Mouse (Mus musculus): ENCODE measurements around the gene H2al1k. TPM values are rescaled to one million over a fixed set of nuclear protein-coding genes. Genes with fewer than 3 reads are reported as not detected.
"Not testable (repeated sequence)": the region's sequence is repeated elsewhere in the genome, so short reads cannot be mapped to it uniquely, and the experiment has no call there.

The H2al1k gene
- not detected in 2 replicates for polyA plus RNA-seq (2015; fragmentation: Nextera tagmentation; extraction: Ambion mirVana)

DNA sequence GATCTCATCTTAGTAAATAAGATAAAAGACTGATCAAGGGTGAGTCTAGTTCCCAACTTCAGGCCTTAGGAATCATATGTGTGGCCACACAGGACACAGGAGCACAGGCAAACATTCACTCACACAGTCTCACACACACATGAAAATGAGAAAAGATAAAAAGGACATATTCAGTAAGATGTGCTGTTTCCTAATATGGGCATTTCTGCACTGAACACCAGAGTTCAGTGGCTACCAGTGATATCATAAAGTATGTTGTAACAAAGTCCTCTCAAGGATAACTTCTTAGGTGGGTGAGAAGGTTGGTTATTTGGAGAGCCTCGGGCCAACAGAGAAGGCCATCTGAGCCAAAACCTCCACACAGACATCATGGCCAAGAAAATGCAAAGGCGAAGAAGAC is at the start of gene H2al1k:
Gene H2al1k, plus strand, starts transcription at position 301 of the 400 bp plus-strand sequence.
- not testable (repeated sequence) for ATAC-seq; H3K4me3 ChIP-seq (ENCODE audit: low read length); H3K36me3 ChIP-seq (ENCODE audit: control insufficient read depth, insufficient read depth, low read length); H3K27ac ChIP-seq (ENCODE audit: low read length); H3K4me1 ChIP-seq (ENCODE audit: control insufficient read depth, insufficient read depth, low read length); H3K9ac ChIP-seq (ENCODE audit: low read depth, low read length); H3K27me3 ChIP-seq (replicated peaks; ENCODE audit: control insufficient read depth, insufficient read depth, low read length); H3K4me2 ChIP-seq (ENCODE audit: low read depth, low read length); H3K9me3 ChIP-seq (ENCODE audit: control insufficient read depth, low read length)
- no CpG with 5 or more reads among the region's 2 CpGs for WGBS

DNA sequence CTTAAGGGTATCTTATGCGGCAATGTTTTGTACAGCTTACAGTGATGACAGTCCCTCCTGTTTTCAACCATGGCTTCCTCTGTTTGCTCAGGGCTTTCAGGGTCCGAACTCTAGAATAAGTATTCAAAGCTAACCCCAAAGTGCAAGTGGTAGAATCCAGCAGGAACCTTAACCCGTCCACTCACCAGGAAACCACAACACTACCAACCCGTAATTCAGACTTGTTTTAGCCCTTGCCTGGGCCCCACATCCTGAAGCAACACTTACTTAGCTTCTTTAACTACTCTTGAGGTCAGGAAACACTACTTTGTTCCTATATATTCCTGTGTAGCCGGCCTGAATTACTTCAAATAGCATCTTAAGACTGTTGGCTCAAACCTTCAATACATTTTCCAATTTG is 47.6 kb upstream of the H2al1k start:
- no peaks in the 10 kb centered on the region for H3K9me3 ChIP-seq (ENCODE audit: control insufficient read depth, low read length)
- H3K9ac ChIP-seq (ENCODE audit: low read depth, low read length), result no peak overlapping the region
- H3K4me2 ChIP-seq (ENCODE audit: low read depth, low read length), result no peak overlapping the region
- H3K4me1 ChIP-seq (ENCODE audit: control insufficient read depth, insufficient read depth, low read length), result no peaks in the 10 kb centered on the region
- ATAC-seq, result no peak
- no peak overlapping the region for H3K27ac ChIP-seq (ENCODE audit: low read length)
- no peaks in the 10 kb centered on the region for H3K36me3 ChIP-seq (ENCODE audit: control insufficient read depth, insufficient read depth, low read length)
- H3K27me3 ChIP-seq (replicated peaks; ENCODE audit: control insufficient read depth, insufficient read depth, low read length), result no peaks in the 10 kb centered on the region
- H3K4me3 ChIP-seq (ENCODE audit: low read length), result no peak overlapping the region
- 84% methylated on average over 5 of the region's 5 CpGs for whole genome bisulfite sequencing

DNA sequence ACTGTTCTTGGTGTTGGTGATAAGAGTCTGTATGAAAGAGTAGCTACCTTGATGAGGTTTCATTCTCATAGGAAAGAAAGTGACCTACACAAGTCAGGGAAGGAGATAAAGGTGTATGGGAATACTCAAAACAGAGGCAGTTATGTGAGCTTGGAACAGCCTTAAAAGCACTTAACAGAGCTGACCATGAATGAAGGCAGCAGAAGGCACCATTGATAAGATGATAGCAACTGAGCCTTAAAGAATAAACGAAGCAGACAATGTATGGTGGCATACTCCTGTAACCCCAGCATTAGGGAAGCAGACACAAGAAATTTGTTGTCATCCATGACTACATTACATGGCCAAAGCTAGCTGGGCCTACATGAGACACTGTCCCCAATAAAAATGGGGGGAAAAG is 47.0 kb upstream of the H2al1k start:
- ATAC-seq, result no peak
- WGBS, result 63% methylated on average over 1 of the region's 1 CpGs
- H3K4me2 ChIP-seq (ENCODE audit: low read depth, low read length), result no peak overlapping the region
- H3K27ac ChIP-seq (ENCODE audit: low read length), result no peak overlapping the region
- no peaks in the 10 kb centered on the region for H3K4me1 ChIP-seq (ENCODE audit: control insufficient read depth, insufficient read depth, low read length)
- no peak overlapping the region for H3K9ac ChIP-seq (ENCODE audit: low read depth, low read length)
- no peak overlapping the region for H3K4me3 ChIP-seq (ENCODE audit: low read length)
- no peaks in the 10 kb centered on the region for H3K27me3 ChIP-seq (replicated peaks; ENCODE audit: control insufficient read depth, insufficient read depth, low read length)
- no peaks in the 10 kb centered on the region for H3K36me3 ChIP-seq (ENCODE audit: control insufficient read depth, insufficient read depth, low read length)
- H3K9me3 ChIP-seq (ENCODE audit: control insufficient read depth, low read length), result no peaks in the 10 kb centered on the region

DNA sequence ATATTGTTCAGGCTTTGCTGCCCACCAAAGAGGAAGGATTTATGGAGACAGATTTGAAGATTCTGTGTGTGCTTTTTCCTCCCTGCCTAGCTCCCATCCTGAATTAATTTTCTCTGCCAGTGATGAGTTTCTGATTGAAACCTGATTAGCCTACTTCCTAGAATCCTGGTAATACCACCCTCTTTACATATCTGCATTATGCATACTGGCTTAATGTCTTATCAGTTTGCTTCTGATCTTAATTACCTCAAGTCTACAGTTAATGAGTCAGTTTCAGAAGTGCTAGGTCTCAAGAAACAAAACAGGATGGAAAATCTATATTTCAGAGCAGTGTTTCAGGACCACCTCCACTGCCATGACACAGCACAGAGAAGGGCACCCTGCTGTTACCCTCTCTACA is 34.0 kb upstream of the H2al1k start:
- H3K27me3 ChIP-seq (replicated peaks; ENCODE audit: control insufficient read depth, insufficient read depth, low read length); H3K27ac ChIP-seq (ENCODE audit: low read length); H3K4me2 ChIP-seq (ENCODE audit: low read depth, low read length); H3K4me3 ChIP-seq (ENCODE audit: low read length); ATAC-seq; H3K4me1 ChIP-seq (ENCODE audit: control insufficient read depth, insufficient read depth, low read length); H3K9me3 ChIP-seq (ENCODE audit: control insufficient read depth, low read length); H3K36me3 ChIP-seq (ENCODE audit: control insufficient read depth, insufficient read depth, low read length); H3K9ac ChIP-seq (ENCODE audit: low read depth, low read length): not testable (repeated sequence)

DNA sequence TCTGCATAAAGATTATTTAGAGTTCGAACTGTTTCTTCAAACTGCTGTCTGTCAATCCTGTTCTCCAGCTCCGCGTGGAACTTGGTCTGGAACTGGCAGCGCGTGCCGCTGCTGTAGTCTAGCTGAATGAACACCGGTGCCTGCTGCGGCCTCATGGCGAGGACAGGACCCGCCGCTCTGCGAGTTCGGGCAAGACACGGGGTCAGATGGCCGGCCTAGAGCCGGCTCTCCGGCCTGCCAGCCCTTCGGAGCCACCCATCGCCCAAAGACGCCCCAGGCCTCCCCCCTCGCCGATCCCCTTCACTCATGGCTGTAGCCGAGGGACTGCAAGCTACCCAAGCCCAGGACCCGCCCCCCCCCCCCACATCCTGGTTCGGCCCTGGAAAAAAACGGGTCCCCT is 22.5 kb upstream of the H2al1k start:
- not testable (repeated sequence) for H3K9me3 ChIP-seq (ENCODE audit: control insufficient read depth, low read length); H3K36me3 ChIP-seq (ENCODE audit: control insufficient read depth, insufficient read depth, low read length); H3K4me3 ChIP-seq (ENCODE audit: low read length); H3K27me3 ChIP-seq (replicated peaks; ENCODE audit: control insufficient read depth, insufficient read depth, low read length); H3K4me2 ChIP-seq (ENCODE audit: low read depth, low read length); H3K9ac ChIP-seq (ENCODE audit: low read depth, low read length); ATAC-seq; H3K27ac ChIP-seq (ENCODE audit: low read length); H3K4me1 ChIP-seq (ENCODE audit: control insufficient read depth, insufficient read depth, low read length)
- WGBS, result 89% methylated on average over 25 of the region's 26 CpGs

DNA sequence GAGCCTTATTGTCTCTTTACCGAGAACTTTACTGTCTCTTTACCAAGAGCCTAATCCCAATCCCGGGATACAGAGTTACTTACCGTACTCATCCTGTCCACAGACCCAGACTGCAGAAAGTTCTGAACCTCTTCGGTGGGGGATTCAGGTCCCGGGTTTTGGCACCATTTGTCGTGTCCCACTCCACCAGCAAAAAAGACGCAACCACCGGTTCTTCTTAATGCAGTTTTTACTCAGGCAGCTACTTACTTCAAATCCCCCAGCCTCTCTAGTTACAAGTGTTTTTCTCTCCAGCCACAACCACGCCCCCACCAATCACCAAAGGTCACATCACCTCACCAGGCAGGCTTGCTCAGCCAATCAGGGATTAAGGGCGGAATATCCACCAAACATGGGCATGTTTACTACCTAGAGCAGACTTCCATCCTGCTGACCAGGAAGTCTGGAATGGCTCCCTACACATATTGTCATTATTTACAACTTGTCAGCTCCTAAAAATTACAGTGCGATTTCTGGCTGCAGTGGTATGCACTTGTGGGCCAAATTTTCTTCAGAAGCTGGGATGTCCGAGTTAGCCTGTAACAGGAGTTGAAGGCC is 18.0 kb upstream of the H2al1k start:
- not testable (repeated sequence) for H3K9me3 ChIP-seq (ENCODE audit: control insufficient read depth, low read length); H3K27ac ChIP-seq (ENCODE audit: low read length); H3K9ac ChIP-seq (ENCODE audit: low read depth, low read length); H3K4me2 ChIP-seq (ENCODE audit: low read depth, low read length); H3K4me3 ChIP-seq (ENCODE audit: low read length); H3K27me3 ChIP-seq (replicated peaks; ENCODE audit: control insufficient read depth, insufficient read depth, low read length); H3K4me1 ChIP-seq (ENCODE audit: control insufficient read depth, insufficient read depth, low read length); ATAC-seq; H3K36me3 ChIP-seq (ENCODE audit: control insufficient read depth, insufficient read depth, low read length)
- 88% methylated on average over 12 of the region's 12 CpGs for WGBS

DNA sequence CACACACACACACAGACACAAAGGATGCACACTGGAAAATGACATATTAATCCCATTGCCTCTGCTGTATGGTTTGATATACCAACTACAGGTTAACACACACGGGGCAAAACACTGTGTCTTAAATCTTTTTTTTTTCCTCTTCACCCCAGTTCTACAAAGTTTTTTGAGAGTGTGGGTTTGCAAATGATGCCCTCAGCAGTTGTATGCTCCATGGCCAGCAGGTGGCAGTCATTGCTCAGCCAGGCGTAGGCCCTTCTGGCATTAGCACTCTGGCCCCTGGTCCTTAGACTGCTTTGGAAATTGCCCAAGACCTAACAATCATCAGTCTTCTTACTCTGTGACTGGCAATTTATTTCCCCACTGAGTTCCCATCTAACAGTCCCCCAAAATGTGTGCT is 17.4 kb upstream of the H2al1k start:
- not testable (repeated sequence) for H3K4me1 ChIP-seq (ENCODE audit: control insufficient read depth, insufficient read depth, low read length); H3K9ac ChIP-seq (ENCODE audit: low read depth, low read length); H3K4me2 ChIP-seq (ENCODE audit: low read depth, low read length); ATAC-seq; H3K4me3 ChIP-seq (ENCODE audit: low read length); H3K36me3 ChIP-seq (ENCODE audit: control insufficient read depth, insufficient read depth, low read length); H3K9me3 ChIP-seq (ENCODE audit: control insufficient read depth, low read length); H3K27ac ChIP-seq (ENCODE audit: low read length); H3K27me3 ChIP-seq (replicated peaks; ENCODE audit: control insufficient read depth, insufficient read depth, low read length)
- WGBS, result 49% methylated on average over 2 of the region's 2 CpGs

DNA sequence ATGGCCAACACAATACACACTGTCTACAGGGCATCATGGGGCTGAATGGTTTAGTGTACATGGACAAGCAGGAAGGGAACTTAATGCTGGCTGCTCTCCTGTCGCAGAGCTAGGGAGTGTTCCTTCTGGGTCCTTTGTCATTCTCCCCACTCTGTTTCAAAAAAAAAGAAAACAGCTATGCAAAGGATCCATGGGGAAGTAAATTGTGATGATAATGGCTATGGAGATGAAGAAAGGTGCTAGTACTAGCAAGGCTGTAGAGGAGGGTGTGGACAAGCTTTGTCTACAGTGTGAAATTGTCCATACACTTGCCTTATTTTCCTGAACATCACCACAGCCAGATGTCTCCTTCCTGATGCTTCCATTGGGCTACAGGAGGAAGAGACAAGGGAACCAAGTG is 15.4 kb upstream of the H2al1k start:
- H3K4me3 ChIP-seq (ENCODE audit: low read length); H3K4me2 ChIP-seq (ENCODE audit: low read depth, low read length); H3K9me3 ChIP-seq (ENCODE audit: control insufficient read depth, low read length); H3K36me3 ChIP-seq (ENCODE audit: control insufficient read depth, insufficient read depth, low read length); H3K4me1 ChIP-seq (ENCODE audit: control insufficient read depth, insufficient read depth, low read length); H3K27me3 ChIP-seq (replicated peaks; ENCODE audit: control insufficient read depth, insufficient read depth, low read length); ATAC-seq; H3K27ac ChIP-seq (ENCODE audit: low read length); H3K9ac ChIP-seq (ENCODE audit: low read depth, low read length): not testable (repeated sequence)
- WGBS, result 60% methylated on average over 1 of the region's 1 CpGs

DNA sequence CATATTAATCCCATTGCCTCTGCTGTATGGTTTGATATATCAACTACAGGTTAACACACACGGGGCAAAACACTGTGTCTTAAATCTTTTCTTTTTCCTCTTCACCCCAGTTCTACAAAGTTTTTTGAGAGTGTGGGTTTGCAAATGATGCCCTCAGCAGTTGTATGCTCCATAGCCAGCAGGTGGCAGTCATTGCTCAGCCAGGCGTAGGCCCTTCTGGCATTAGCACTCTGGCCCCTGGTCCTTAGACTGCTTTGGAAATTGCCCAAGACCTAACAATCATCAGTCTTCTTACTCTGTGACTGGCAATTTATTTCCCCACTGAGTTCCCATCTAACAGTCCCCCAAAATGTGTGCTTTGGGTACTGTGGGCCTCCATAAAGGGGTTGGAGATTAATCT is 23.6 kb downstream of the H2al1k start:
- WGBS, result 22% methylated on average over 1 of the region's 2 CpGs
- not testable (repeated sequence) for H3K27ac ChIP-seq (ENCODE audit: low read length); H3K9me3 ChIP-seq (ENCODE audit: control insufficient read depth, low read length); H3K36me3 ChIP-seq (ENCODE audit: control insufficient read depth, insufficient read depth, low read length); H3K4me2 ChIP-seq (ENCODE audit: low read depth, low read length); H3K4me1 ChIP-seq (ENCODE audit: control insufficient read depth, insufficient read depth, low read length); H3K9ac ChIP-seq (ENCODE audit: low read depth, low read length); H3K4me3 ChIP-seq (ENCODE audit: low read length); H3K27me3 ChIP-seq (replicated peaks; ENCODE audit: control insufficient read depth, insufficient read depth, low read length); ATAC-seq

DNA sequence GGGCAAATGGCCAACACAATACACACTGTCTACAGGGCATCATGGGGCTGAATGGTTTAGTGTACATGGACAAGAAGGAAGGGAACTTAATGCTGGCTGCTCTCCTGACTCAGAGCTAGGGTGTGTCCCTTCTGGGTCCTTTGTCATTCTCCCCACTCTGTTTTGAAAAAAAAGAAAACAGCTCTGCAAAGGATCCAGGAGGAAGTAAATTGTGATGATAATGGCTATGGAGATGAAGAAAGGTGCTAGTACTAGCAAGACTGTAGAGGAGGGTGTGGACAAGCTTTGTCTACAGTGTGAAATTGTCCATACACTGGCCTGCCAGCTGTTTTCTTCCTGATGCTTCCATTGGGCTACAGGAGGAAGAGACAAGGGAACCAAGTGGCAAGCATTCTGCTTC is 25.5 kb downstream of the H2al1k start:
- H3K36me3 ChIP-seq (ENCODE audit: control insufficient read depth, insufficient read depth, low read length); ATAC-seq; H3K4me2 ChIP-seq (ENCODE audit: low read depth, low read length); H3K27ac ChIP-seq (ENCODE audit: low read length); H3K9ac ChIP-seq (ENCODE audit: low read depth, low read length); H3K4me3 ChIP-seq (ENCODE audit: low read length); H3K9me3 ChIP-seq (ENCODE audit: control insufficient read depth, low read length); H3K4me1 ChIP-seq (ENCODE audit: control insufficient read depth, insufficient read depth, low read length); H3K27me3 ChIP-seq (replicated peaks; ENCODE audit: control insufficient read depth, insufficient read depth, low read length): not testable (repeated sequence)

Data from intestine, embryonic 16.5 days (tissue).